Mouse (Mus musculus): Measurements from ENCODE around the gene Tmem198b.

Tmem198b gene

DNA sequence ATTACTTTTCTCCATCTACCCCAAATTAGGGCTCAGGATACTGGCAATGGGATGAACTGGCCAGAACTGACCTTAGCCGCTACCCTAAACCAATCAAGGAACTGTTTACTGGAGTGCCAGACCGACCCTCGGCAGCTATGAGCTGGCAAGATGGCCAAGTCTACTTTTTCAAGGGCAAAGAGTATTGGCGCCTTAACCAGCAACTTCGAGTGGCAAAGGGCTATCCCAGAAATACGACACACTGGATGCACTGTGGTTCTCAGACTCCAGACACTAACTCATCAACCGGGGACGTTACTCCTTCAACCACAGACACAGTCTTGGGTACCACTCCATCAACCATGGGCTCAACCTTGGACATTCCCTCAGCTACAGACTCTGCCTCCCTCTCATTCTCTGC lies 5.5 kb downstream of the Tmem198b start:
- no peak for DNase-seq (ENCODE audit: low spot score)

DNA sequence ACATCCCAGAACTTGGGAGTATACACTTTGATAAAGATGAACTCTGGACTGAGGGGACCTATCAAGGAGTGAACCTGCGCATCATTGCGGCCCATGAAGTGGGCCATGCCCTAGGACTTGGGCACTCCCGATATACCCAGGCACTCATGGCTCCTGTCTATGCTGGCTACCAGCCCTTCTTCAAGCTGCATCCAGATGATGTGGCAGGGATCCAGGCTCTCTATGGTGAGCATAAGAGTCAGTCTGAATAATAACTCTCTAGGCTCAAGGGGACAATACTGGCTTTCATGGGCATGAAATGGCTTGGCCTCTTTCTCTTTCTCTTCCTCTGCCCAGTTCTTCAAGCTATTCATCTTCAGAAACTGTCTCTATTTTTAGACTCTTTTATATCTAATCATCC lies 8.6 kb downstream of the Tmem198b start:
- peak; percentile 54 for DNase-seq (ENCODE audit: low spot score)

DNA sequence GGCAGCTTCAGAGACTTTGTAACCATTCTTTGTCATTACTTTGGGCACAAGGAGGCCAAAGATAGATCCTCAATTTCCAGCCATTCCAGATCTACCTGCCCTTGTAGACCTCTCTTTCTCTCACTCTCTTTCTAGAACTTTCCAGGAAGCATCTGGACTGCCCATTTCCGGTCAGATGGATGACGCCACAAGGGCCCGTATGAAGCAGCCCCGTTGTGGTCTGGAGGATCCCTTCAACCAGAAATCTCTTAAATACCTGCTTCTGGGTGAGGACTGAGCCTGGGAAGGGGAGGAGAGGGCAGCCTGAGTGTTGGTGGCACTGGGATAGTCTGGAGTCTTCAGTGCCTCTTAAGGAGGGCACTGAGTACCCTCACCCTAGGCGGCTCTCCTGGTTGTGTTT lies 9.8 kb downstream of the Tmem198b start:
- DNase-seq (ENCODE audit: low spot score) = no peak

DNA sequence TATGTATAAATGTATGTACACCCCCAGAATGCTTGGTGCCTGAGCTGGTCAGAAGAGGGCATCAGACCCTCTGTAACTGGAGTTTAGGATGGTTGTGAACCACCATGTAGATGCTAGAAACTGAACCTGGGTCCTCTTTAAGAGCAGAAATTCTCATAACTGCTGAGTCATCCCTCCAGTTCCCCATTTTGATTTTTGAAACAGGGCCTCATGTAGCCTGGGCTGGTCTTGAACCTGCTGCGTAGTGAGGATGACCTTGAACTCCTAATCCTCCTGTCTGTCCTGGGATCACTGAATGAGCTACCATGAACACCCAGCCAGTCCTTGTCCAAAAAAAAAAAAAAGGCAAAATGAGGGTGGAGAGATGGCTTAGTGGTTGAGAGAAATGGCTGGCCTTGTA lies 10.9 kb downstream of the Tmem198b start:
- DNase-seq (ENCODE audit: low spot score) = no peak

DNA sequence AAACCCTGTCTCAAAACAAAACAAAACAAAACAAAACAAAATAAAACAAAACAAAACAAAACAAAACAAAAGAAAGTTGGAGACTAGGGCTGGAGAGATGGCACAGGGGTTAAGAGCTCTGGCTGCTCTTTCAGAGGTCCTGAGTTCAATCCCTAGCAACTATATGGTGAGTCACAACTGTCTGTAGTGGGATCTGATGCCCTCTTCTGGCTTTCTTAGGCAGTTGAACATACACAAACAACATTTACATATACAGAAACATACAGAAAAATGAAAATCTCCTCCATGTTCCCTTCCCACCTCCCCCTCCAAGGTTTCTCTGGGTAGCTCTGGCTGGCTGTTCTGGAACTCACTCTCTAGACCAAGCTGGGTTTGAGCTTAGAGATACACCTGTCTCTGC lies 12.1 kb downstream of the Tmem198b start:
- DNase-seq (ENCODE audit: low spot score) = no peak

DNA sequence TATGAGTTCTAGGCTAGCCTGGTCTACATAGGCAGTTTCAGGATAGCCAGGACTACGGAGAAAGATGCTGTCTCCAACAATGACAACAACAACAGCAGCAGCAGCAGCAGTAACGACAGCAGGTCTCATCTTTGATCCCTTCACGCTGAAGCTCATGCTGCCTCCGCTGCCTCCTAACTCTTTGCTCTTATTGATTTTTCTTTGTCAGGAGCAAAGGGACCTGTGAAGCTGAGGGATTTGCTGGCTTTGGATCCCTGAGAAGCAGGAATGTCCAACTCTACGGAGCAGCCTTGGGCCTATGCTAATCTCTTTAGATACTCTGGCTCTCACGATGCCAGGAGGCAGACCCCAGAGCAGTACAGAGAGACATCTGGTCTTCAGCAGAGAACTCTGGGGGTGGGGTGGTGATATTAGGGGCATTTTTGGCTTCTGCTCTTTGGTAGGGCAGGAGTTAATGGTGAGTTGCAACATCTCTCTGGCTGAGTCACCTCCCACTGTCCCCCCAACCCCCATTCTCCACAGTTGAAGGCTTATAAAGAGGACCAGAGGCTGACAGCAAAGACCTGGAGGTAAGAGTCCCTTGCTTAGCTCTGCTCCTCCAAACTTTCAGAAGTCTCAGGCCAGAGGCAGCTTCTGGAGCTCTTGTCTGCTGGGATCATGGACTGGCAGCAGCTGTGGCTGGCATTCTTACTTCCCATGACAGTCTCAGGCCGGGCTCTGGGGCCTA lies 13.6 kb downstream of the Tmem198b start, which contains the start of gene Mmp19:
Gene Mmp19 (plus strand): TSS at position 513 of the 727 bp plus-strand sequence.
- DNase-seq (ENCODE audit: low spot score) = no peak

DNA sequence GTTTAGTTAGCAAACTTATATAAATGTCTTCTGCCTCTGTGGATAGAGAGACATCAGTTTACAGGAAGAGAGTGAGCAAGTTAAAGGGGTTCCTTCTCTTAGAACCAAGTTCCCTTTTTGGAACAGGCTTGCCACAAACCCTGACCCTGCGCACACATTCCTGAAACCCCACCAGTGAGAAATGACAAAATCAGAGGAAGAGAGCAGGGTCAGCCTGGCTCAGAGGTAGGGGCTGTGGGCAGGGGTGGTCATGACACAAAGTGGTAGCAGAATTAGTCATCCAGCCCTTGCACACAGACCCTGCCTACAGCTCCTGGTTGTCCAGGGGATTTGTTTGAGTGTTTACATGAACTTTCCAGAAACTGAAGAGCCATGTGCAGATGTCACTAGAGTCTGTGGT lies 24.0 kb downstream of the Tmem198b start:
- no peak for DNase-seq (ENCODE audit: low spot score)

DNA sequence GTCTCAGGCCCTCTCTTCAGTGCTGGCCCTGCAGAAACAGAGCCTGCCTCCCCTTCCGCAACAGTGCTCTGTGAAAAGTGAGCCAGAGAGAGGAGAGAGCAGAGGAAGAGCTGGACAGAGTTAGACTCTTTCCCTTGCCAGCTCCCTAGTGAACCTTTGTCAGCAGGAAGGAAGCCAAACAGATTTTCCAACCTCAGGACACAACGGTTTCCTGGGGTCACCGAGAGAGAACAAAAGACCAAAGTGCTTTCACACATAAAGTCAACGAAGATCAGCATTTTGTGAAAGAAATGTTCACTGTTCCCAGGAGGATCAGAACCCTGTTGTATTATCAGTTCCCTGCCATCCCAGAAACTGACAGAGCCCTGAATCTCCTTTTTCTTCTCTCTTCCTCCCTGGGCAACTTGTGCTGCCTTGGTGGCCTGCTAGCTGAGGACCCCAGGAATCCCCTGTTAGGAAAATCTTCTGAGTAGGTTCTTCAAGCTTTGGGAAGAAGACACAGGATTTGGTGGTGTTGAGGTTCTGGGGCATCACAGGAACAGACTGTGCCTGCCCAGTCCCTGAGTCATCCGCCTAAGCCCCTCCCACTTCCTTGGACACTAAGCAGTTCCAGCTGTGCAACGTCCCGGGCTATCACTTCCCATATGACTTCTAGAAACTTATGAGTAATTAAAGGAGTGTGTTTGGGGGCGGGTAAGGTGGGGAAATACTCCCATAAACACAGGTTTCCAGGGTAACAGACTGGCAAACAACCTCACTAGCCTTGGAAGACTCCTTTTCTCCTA lies 25.0 kb downstream of the Tmem198b start:
- DNase-seq (ENCODE audit: low spot score) = no peak

DNA sequence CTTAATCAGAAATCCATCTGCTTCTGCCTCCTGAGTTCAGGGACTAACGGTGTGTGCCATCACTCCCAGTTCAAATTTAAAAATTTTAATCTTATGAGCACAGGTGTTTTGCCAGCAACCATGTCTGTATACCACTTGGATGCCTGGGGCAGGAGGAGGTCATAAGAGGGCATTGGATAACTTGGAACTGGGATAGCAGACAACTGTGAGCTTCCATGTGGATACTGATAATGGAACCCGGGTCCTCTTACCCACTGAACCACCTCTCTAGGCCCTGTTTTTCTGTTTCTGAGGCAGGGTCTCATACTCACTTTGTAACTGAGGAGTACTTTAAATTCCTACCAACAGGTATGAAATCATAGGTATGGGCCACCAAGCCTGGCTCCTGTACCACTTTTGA lies 25.7 kb downstream of the Tmem198b start:
- no peak for DNase-seq (ENCODE audit: low spot score)

DNA sequence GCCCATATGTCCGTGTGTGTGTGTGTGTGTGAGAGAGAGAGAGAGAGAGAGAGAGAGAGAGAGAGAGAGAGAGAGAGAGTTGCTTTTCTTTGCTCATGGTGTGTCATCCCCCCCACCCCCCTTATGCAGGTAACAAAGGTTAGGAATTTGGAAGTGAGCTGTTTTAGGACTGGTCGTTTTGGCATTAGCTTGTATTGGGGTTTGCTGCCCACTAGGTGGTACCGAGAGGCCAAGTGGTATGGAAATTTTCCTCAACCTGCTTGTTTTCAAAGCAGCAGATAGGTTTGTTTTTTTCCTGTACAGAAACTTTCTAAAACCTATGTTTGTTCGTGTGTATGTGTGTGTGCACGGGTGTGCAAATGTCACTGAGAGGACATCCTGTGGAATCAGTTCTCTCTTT lies 30.5 kb downstream of the Tmem198b start:
- no peak for DNase-seq (ENCODE audit: low spot score)

DNA sequence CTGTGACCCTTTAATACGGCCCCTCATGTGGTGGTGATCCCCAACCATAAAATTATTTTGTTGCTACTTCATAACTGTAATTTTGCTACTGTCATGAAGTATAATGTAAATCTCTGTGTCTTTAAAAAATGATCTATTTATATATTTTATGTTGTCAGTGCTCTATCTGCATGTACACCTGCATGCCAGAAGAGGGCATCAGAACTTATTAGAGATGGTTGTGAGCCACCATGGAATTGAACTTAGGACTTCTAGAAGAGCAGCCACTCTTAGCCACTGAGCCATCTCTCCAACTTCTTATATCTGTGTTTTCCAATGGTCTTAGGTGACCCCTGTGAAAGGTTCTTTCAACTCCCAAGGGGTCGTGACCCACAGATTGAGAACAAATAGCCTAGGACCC lies 31.3 kb downstream of the Tmem198b start:
- DNase-seq (ENCODE audit: low spot score) = no peak

Data from layer of hippocampus, adult 11-12 months (tissue).